Mouse (Mus musculus) midbrain, embryonic 15.5 days (tissue): ENCODE results near the gene Rhbdf2. TPM values are rescaled to one million over a fixed set of nuclear protein-coding genes. Genes with fewer than 3 reads are reported as not detected.
A peak's percentile ranks its signal among the peaks of the same experiment; 100 is the strongest.
"Not testable (repeated sequence)": the region's sequence is repeated elsewhere in the genome, so short reads cannot be mapped to it uniquely, and the experiment has no call there.

Experiments
- ATAC-seq: fragments of 200-750 bp; cut with Nextera tagmentation; replicated peaks from 2 replicates; pipeline ENCODE4 v1.8.0; 2017; ENCODE audit warnings: moderate TSS enrichment
- H3K27ac ChIP-seq: fragments of 300-500 bp; sonication (generic); 2 replicates; pipeline ENCODE4 v1.5.1; 2015; ENCODE audit warnings: mild to moderate bottlenecking, inconsistent platforms
- H3K27me3 ChIP-seq: fragments of 300-500 bp; sonication (generic); replicated peaks from 2 replicates; pipeline ENCODE4 v1.6.1; 2015; ENCODE audit warnings: inconsistent platforms
- H3K36me3 ChIP-seq: fragments of 300-500 bp; sonication (generic); replicated peaks from 2 replicates; pipeline ENCODE4 v1.6.1; 2015; ENCODE audit warnings: inconsistent platforms
- H3K4me1 ChIP-seq: fragments of 300-500 bp; sonication (generic); 2 replicates; pipeline ENCODE4 v1.6.1; 2015; ENCODE audit warnings: inconsistent platforms
- H3K4me2 ChIP-seq: fragments of 300-500 bp; sonication (generic); 2 replicates; pipeline ENCODE4 v1.6.1; 2015; ENCODE audit warnings: inconsistent platforms, mild to moderate bottlenecking, moderate library complexity
- H3K4me3 ChIP-seq: fragments of 300-500 bp; sonication (generic); 2 replicates; pipeline ENCODE4 v1.5.1; 2015; ENCODE audit warnings: mild to moderate bottlenecking, inconsistent platforms
- H3K9ac ChIP-seq: fragments of 300-500 bp; sonication (generic); 2 replicates; pipeline ENCODE4 v1.6.1; 2015; ENCODE audit warnings: mild to moderate bottlenecking, inconsistent platforms
- H3K9me3 ChIP-seq: fragments of 300-500 bp; sonication (generic); 2 replicates; pipeline ENCODE4 v1.6.1; 2016; ENCODE audit warnings: inconsistent platforms
- WGBS: fragments of 180-500 bp; shearing (Covaris S2); methylation state at CpG from one replicate; pipeline ENCODE4 v1.1.7; 2015; ENCODE audit warnings: mixed read lengths; 5-methylcytosine and 5-hydroxymethylcytosine counted together
- polyA plus RNA-seq: library from polyadenylated mRNA; unstranded; fragments of >200 nt; fragmentation: Nextera tagmentation; extraction: Ambion mirVana; gene quantifications from 2 replicates; pipeline ENCODE4 v1.2.1, GENCODE M21; 2015

Gene Rhbdf2
- polyA plus RNA-seq, 1 experiment from 2014 or later = 0.83 TPM

- Histone ChIP-seq H3K36me3 (no peaks in the 10 kb centered on the region), H3K9ac (no peak overlapping the region), H3K4me2 (no peak overlapping the region), H3K4me3 (no peak overlapping the region), H3K4me1 (peaks cover 23% of the 10 kb centered on the region), H3K9me3 (no peaks in the 10 kb centered on the region), H3K27ac (no peak overlapping the region), H3K27me3 (peaks cover 4% of the 10 kb centered on the region; the same call in 1 of the 2 replicates)
- WGBS = 60% methylated on average over 18 of the region's 18 CpGs
- ATAC-seq = no peak
Observed at GRCm38 (mm10) chr11:116648213-116648921, 21.5 kb upstream of the Rhbdf2 start.

DNA sequence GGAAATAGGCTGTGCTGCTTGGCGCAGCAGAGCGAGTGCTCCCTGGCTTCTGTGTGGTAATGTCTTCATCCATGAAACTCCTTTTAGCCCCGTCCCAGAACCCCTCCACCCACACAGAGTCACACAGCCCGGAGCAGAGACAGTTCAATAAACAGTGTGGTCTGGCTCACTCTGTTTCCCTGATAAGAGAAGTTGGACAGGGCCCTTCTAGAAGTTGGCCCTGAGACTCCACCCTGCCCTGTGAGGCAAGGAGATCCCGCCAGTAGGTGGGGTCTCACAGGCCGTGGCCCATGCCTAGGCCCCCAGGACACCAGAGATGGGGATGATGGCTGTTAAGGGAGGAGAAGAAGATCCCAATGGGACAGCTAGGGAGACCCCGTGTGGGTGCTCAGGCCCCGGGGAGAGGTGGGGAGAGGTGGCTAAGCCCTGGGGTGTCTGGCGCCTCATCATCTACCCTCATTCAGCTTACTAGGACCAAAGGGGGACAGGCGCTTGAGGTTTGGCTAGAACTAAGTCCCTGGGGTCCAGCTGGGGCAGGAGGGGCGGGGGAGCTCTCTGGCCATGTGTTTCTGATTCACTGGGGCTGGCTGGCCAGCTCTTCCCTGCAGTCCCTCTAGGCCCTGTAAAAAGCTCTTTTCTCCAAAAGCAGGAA lies 20.6 kb upstream of the Rhbdf2 start:
- H3K9ac ChIP-seq = no peak overlapping the region
- no peak overlapping the region for H3K4me2 ChIP-seq
- WGBS = 63% methylated on average over 11 of the region's 11 CpGs

GRCm38 (mm10) chr11:116646771-116647170 lies 20.0 kb upstream of the Rhbdf2 start:
- H3K4me1 ChIP-seq = peaks cover 17% of the 10 kb centered on the region
- no peak overlapping the region for H3K27ac ChIP-seq
- H3K27me3 ChIP-seq = no peaks in the 10 kb centered on the region
- H3K4me2 ChIP-seq = no peak overlapping the region
- no peak overlapping the region for H3K4me3 ChIP-seq
- H3K9ac ChIP-seq = no peak overlapping the region
- no peaks in the 10 kb centered on the region for H3K9me3 ChIP-seq
- WGBS = 90% methylated on average over 7 of the region's 7 CpGs
- ATAC-seq = no peak
- H3K36me3 ChIP-seq = no peaks in the 10 kb centered on the region

More for the DNA sequence above, 20.6 kb upstream of the Rhbdf2 start:
- H3K4me3 ChIP-seq = no peak overlapping the region
- H3K36me3 ChIP-seq = no peaks in the 10 kb centered on the region
- no peaks in the 10 kb centered on the region for H3K27me3 ChIP-seq
- H3K4me1 ChIP-seq = peaks cover 17% of the 10 kb centered on the region
- no peak overlapping the region for H3K27ac ChIP-seq
- no peaks in the 10 kb centered on the region for H3K9me3 ChIP-seq
- ATAC-seq = no peak

DNA sequence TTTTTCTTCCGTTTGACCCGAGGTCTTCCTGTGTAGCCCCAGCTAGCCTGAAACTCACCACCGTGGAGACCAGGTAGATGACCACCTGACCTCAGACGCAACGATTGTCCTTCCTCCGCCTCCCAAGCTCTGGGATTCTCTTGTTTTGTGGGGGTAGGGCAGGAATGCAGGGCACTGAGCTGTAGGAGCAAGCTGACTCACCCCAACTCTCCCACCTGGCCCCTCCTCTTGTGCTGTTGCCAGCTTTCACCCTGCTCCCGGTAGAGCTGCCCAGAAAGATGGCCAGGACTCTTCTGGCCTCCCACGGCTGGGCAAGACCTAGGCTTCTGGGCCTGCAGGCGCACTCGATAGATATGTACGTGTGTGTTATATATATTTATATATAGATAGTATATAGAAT lies 19.3 kb upstream of the Rhbdf2 start:
- Histone ChIP-seq H3K9ac (no peak overlapping the region), H3K4me2 (no peak overlapping the region), H3K4me3 (no peak overlapping the region), H3K9me3 (no peaks in the 10 kb centered on the region), H3K36me3 (no peaks in the 10 kb centered on the region), H3K27me3 (no peaks in the 10 kb centered on the region), H3K4me1 (peaks cover 17% of the 10 kb centered on the region), H3K27ac (no peak overlapping the region)
- 75% methylated on average over 11 of the region's 11 CpGs for WGBS
- ATAC-seq = no peak

- no peak for ATAC-seq
- Histone ChIP-seq H3K4me3 (no peak overlapping the region), H3K9me3 (no peaks in the 10 kb centered on the region), H3K4me2 (no peak overlapping the region), H3K4me1 (peaks cover 17% of the 10 kb centered on the region), H3K27ac (no peak overlapping the region), H3K9ac (no peak overlapping the region), H3K36me3 (no peaks in the 10 kb centered on the region), H3K27me3 (no peaks in the 10 kb centered on the region)
- WGBS = 80% methylated on average over 8 of the region's 8 CpGs
Observed at GRCm38 (mm10) chr11:116645446-116646110, 18.8 kb upstream of the Rhbdf2 start.

GRCm38 (mm10) chr11:116644225-116645112 lies 17.6 kb upstream of the Rhbdf2 start:
- H3K4me1 ChIP-seq = peaks cover 17% of the 10 kb centered on the region
- no peaks in the 10 kb centered on the region for H3K36me3 ChIP-seq
- H3K4me2 ChIP-seq = peak overlapping the region; percentile 46
- H3K9me3 ChIP-seq = no peaks in the 10 kb centered on the region
- peak; percentile 24 for ATAC-seq
- H3K4me3 ChIP-seq = no peak overlapping the region
- no peak overlapping the region for H3K9ac ChIP-seq
- no peaks in the 10 kb centered on the region for H3K27me3 ChIP-seq
- WGBS = 44% methylated on average over 21 of the region's 21 CpGs
- peak overlapping the region; percentile 45 for H3K27ac ChIP-seq

DNA sequence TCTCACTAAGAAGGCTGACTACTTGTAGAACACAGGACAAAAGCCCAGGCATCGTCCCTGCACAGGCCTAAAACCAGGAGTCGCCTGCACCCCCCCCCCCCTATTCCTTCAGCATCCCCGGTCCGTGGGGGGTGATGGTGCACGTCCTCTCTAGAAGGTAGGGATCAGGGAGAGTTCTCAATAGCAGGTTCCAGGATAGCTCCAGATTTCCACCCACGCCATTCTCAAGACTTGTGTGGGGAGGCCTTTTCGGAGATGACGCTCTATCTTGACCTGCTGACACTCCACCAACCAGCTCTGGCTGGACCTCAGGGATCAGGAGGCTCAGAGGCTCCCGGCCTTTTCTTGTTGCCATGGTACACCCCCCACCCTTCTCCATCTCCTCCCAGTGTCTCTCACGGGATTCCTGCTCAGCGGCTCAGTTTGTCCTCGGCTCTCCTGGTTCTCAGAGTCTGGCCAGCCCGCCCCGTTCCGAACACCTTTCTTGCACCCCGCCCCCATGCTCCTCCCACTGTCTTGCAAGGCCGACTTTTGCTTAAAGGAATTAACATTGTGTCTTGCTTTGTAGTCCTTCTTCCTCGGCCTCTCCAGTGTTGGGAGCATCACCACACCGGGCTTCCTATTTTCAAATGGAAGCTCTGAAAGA lies 16.9 kb upstream of the Rhbdf2 start:
- ATAC-seq = peak; percentile 57
- Histone ChIP-seq H3K27ac (peak overlapping the region; percentile 45), H3K36me3 (no peaks in the 10 kb centered on the region), H3K4me3 (no peak overlapping the region), H3K4me2 (peak overlapping the region; percentile 46), H3K9me3 (no peaks in the 10 kb centered on the region), H3K9ac (0 out of 2 replicates have a peak overlapping the region, but pooled peaks have one; percentile 33), H3K27me3 (no peaks in the 10 kb centered on the region), H3K4me1 (peaks cover 17% of the 10 kb centered on the region)
- 3% methylated on average over 19 of the region's 19 CpGs for WGBS

DNA sequence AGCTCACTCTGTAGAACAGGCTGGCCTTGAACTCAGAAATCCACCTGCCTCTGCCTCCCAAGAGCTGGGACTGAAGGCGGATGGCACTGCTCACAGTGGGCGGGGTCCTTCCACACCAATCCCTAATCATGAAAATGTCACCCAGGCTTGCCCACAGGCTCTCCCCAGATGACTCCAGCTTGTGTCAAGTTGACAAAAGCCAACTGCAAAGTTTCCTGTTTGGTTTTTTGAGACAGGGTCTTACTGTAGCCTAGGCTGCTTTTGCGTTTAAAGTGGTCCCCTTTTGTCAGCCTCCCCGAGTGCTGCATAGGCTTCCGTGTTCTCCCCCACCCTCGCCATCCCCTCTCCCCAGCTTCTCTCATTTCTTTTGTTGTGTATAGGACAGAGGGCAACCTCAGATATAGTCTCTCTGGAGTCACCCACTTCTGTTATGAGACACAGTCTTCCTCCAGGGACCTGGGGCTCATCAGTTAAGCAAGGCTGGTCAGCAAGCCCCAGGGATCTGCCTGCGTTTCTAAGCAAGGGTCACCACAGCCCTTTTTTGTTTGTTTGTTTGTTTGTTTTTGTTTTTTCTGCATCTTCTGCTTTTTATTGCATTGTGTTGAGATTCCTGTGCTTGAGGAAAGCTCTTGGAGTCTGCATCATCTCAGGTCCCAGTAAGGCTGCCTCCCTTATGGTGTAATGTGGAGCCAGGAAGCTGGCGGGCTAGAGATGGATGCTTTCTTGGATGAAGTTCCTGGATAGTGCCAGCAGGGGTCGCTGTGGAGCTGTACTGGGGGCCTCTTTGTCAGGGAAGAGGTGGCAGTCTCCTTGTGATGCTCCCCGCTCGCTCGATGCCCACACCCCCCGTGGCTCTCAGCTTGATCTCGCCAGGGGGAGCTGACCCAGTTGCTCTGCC lies 16.1 kb upstream of the Rhbdf2 start:
- peaks cover 17% of the 10 kb centered on the region for H3K4me1 ChIP-seq
- H3K4me2 ChIP-seq = peak overlapping the region; percentile 46
- ATAC-seq = peak; percentile 69
- H3K4me3 ChIP-seq = no peak overlapping the region
- no peaks in the 10 kb centered on the region for H3K9me3 ChIP-seq
- 38% methylated on average over 14 of the region's 14 CpGs for WGBS
- H3K36me3 ChIP-seq = no peaks in the 10 kb centered on the region
- H3K27ac ChIP-seq = peak overlapping the region; percentile 45; the same call in 1 of the 2 replicates
- H3K9ac ChIP-seq = 0 out of 2 replicates have a peak overlapping the region, but pooled peaks have one; percentile 33
- no peaks in the 10 kb centered on the region for H3K27me3 ChIP-seq

GRCm38 (mm10) chr11:116641731-116642130 lies 14.9 kb upstream of the Rhbdf2 start:
- Histone ChIP-seq H3K9me3 (no peaks in the 10 kb centered on the region), H3K27me3 (no peaks in the 10 kb centered on the region), H3K4me3 (no peak overlapping the region), H3K4me1 (peaks cover 17% of the 10 kb centered on the region), H3K27ac (no peak overlapping the region), H3K9ac (no peak overlapping the region), H3K36me3 (no peaks in the 10 kb centered on the region), H3K4me2 (no peak overlapping the region)
- ATAC-seq = no peak
- 67% methylated on average over 3 of the region's 3 CpGs for WGBS

- H3K4me1 ChIP-seq = peaks cover 17% of the 10 kb centered on the region
- no peaks in the 10 kb centered on the region for H3K9me3 ChIP-seq
- no peak for ATAC-seq
- H3K36me3 ChIP-seq = no peaks in the 10 kb centered on the region
- no peak overlapping the region for H3K4me2 ChIP-seq
- H3K4me3 ChIP-seq = no peak overlapping the region
- H3K9ac ChIP-seq = no peak overlapping the region
- H3K27ac ChIP-seq = no peak overlapping the region
- H3K27me3 ChIP-seq = no peaks in the 10 kb centered on the region
- 55% methylated on average over 5 of the region's 5 CpGs for WGBS
Observed at GRCm38 (mm10) chr11:116641168-116641567, 14.3 kb upstream of the Rhbdf2 start.

DNA sequence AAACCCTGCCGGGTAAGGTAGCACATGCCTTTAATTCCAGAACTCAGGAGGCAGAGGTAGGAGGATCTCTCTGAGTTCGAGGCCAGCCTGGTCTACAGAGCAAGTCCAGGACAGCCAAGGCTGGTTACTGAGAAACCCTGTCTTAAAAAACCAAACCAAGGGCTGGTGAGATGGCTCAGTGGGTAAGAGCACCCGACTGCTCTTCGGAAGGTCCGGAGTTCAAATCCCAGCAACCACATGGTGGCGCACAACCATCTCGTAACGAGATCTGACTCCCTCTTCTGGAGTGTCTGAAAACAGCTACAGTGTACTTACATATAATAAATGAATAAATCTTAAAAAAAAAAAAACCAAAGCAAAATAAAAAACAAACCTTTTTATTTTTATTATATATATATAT lies 9.8 kb upstream of the Rhbdf2 start:
- WGBS = 74% methylated on average over 8 of the region's 8 CpGs
- not testable (repeated sequence) for H3K27me3 ChIP-seq, ATAC-seq, H3K4me3 ChIP-seq, H3K27ac ChIP-seq, H3K36me3 ChIP-seq, H3K9me3 ChIP-seq, H3K4me1 ChIP-seq, H3K9ac ChIP-seq, H3K4me2 ChIP-seq
